Mouse (Mus musculus) midbrain, postnatal 0 days (tissue): ENCODE measurements at regions not wholly inside any gene's neighbourhood (a gene's known extent, or its start where the extent isn't known, plus 50 kb on each side); places are given as distances from the start of the nearest gene placed in this dataset.

Experiments used
- ATAC-seq: fragments of 200-750 bp; cut with Nextera tagmentation; 2 replicates; pipeline ENCODE4 v1.8.0; 2017; ENCODE audit warnings: moderate number of reproducible peaks, mild to moderate bottlenecking, moderate TSS enrichment, moderate library complexity; ENCODE audit not compliant: low FRiP score
- DNase-seq: peaks from one replicate; pipeline ENCODE4 v3.0.0-alpha.2; 2015; ENCODE audit warnings: low spot score
- H3K27ac ChIP-seq: fragments of 300-500 bp; sonication (generic); 2 replicates; pipeline ENCODE4 v1.5.1; 2014; ENCODE audit warnings: low read depth, mild to moderate bottlenecking, low read length, mixed read lengths
- H3K27me3 ChIP-seq: fragments of 300-500 bp; sonication (generic); 2 replicates; pipeline ENCODE4 v1.6.1; 2014; ENCODE audit warnings: low read length, control low read depth, mixed read lengths; ENCODE audit not compliant: insufficient read depth
- H3K36me3 ChIP-seq: fragments of 300-500 bp; sonication (generic); 2 replicates; pipeline ENCODE4 v1.6.1; 2014; ENCODE audit warnings: low read length, control low read depth, mixed read lengths; ENCODE audit not compliant: insufficient read depth
- H3K4me1 ChIP-seq: fragments of 300-500 bp; sonication (generic); 2 replicates; pipeline ENCODE4 v1.6.1; 2014; ENCODE audit warnings: mild to moderate bottlenecking, control low read depth, antibody characterized with exemption, low read length, mixed read lengths; ENCODE audit not compliant: insufficient read depth
- H3K4me2 ChIP-seq: fragments of 300-500 bp; sonication (generic); 2 replicates; pipeline ENCODE4 v1.6.1; 2014; ENCODE audit warnings: low read depth, mild to moderate bottlenecking, low read length, mixed read lengths; ENCODE audit not compliant: poor library complexity, severe bottlenecking
- H3K4me3 ChIP-seq: fragments of 300-500 bp; sonication (generic); 2 replicates; pipeline ENCODE4 v1.5.1; 2014; ENCODE audit warnings: low read depth, mild to moderate bottlenecking, low read length, moderate library complexity
- H3K9ac ChIP-seq: fragments of 300-500 bp; sonication (generic); replicated peaks from 2 replicates; pipeline ENCODE4 v1.6.1; 2014; ENCODE audit warnings: mild to moderate bottlenecking, low read length, moderate library complexity, mixed read lengths; ENCODE audit not compliant: poor library complexity, severe bottlenecking
- H3K9me3 ChIP-seq: fragments of 300-500 bp; sonication (generic); 2 replicates; pipeline ENCODE4 v1.6.1; 2016; ENCODE audit warnings: low read length, control low read depth
- CTCF ChIP-seq: IDR thresholded peaks from 2 replicates; pipeline ENCODE4 v1.5.1; 2016; ENCODE audit warnings: antibody characterized with exemption, mild to moderate bottlenecking
- WGBS: fragments of 180-500 bp; shearing (Covaris S2); extraction: QIAGEN DNeasy Blood & Tissue Kit; methylation state at CpG from one replicate; pipeline ENCODE4 v1.1.7; 2014; 5-methylcytosine and 5-hydroxymethylcytosine counted together

DNA sequence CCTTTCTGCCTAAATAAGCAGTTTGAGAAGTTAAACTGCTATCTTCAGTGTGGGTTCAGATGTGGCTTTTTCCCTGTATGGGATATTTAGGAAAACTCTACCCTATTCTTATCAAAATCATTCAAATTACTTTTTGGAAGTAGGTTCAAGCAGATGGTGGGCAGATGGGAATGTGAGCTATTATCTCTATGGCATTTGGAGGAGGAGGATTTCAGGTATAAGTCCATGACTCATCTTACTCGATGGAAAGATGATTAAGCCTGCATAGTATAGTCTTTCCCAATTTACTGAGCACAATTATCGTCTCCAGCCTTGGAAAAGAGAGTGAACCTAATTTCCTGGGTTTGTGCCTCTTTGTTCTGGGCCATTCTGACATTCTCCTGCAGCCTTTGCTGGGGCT lies 1413.2 kb downstream of the D3Ertd751e start:
- H3K27me3 ChIP-seq, result no peaks in the 10 kb centered on the region
- no peak for TF ChIP-seq CTCF
- no peak overlapping the region for H3K4me3 ChIP-seq
- WGBS, result 83% methylated on average over 2 of the region's 2 CpGs
- ATAC-seq (no peak), DNase-seq (no peak)
- no peaks in the 10 kb centered on the region for H3K9me3 ChIP-seq
- H3K9ac ChIP-seq, result no peak overlapping the region
- H3K27ac ChIP-seq, result no peak overlapping the region
- no peak overlapping the region for H3K4me2 ChIP-seq
- no peaks in the 10 kb centered on the region for H3K36me3 ChIP-seq
- H3K4me1 ChIP-seq, result no peaks in the 10 kb centered on the region

DNA sequence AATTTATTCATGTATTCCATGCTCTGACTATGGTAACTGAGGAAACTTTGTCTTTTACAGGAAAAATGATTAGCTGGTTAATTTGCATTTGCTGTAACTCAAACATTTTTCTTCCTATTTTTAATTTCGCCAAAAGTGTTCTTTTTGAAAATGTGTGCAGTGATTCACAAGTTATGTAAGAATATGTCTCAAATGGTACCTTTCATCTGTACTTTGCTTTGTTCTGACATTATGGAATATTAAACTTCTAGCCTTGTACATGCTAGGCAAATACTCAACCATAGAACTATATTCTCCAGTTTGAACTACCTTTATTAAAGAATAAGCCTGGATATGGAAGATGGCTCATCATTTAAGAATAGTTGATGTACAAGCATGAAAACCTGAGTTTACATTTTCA lies 1418.1 kb downstream of the D3Ertd751e start:
- WGBS, result 82% methylated on average over 1 of the region's 1 CpGs
- H3K9me3 ChIP-seq, result no peaks in the 10 kb centered on the region
- no peaks in the 10 kb centered on the region for H3K27me3 ChIP-seq
- DNase-seq (no peak), ATAC-seq (no peak)
- no peaks in the 10 kb centered on the region for H3K4me1 ChIP-seq
- no peak overlapping the region for H3K27ac ChIP-seq
- no peak overlapping the region for H3K9ac ChIP-seq
- H3K4me3 ChIP-seq, result no peak overlapping the region
- H3K4me2 ChIP-seq, result no peak overlapping the region
- H3K36me3 ChIP-seq, result no peaks in the 10 kb centered on the region
- TF ChIP-seq CTCF, result no peak

DNA sequence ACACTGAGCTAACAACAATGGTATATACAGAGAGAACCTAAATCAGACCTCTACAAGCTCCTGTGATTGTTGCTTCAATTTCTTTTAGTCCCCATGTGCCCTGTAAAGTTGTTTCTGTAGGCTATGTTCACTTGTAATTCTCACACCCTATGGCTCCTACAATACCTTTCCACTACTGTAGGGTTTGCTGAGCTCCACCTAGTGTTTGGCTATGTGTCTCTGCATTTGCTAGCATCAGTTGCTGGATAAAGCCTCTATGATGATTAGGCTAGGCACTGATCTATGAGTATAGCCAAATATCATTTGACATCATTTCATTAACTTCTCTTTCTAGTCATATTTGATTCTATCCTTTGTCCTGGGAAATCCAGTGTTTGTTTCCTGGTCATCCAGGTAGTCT lies 1440.4 kb downstream of the D3Ertd751e start:
- no peak for TF ChIP-seq CTCF
- no peak overlapping the region for H3K9ac ChIP-seq
- H3K4me1 ChIP-seq, result no peaks in the 10 kb centered on the region
- no peak for ATAC-seq
- H3K4me3 ChIP-seq, result no peak overlapping the region
- DNase-seq, result no peak
- H3K4me2 ChIP-seq, result no peak overlapping the region
- no peaks in the 10 kb centered on the region for H3K27me3 ChIP-seq
- no peaks in the 10 kb centered on the region for H3K9me3 ChIP-seq
- no peak overlapping the region for H3K27ac ChIP-seq
- H3K36me3 ChIP-seq, result no peaks in the 10 kb centered on the region

DNA sequence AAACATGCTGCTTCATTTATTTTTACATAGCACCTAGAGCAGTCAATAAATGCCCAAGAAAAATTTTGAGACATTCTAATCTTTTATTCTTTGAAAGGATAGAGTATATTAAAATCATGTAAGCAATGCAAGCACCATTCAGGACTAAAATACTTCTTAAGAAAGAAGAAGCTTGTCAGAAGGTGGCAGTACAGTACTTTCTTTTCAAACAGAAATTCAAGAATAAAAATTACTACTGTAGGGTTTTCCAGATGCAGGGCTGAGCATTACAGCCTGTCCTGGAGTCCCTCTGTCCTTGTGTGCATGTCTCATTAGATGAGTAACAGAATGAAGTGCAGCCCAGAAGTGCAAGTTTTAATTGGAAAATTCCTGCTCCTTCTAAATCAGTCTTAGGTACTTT lies 1457.5 kb downstream of the D3Ertd751e start:
- Histone ChIP-seq H3K9ac (no peak overlapping the region), H3K4me3 (no peak overlapping the region), H3K4me1 (no peaks in the 10 kb centered on the region), H3K9me3 (no peaks in the 10 kb centered on the region), H3K36me3 (no peaks in the 10 kb centered on the region), H3K27me3 (no peaks in the 10 kb centered on the region), H3K4me2 (no peak overlapping the region), H3K27ac (no peak overlapping the region)
- TF ChIP-seq CTCF, result peak; percentile 59
- DNase-seq, result peak; percentile 66
- ATAC-seq, result no peak

DNA sequence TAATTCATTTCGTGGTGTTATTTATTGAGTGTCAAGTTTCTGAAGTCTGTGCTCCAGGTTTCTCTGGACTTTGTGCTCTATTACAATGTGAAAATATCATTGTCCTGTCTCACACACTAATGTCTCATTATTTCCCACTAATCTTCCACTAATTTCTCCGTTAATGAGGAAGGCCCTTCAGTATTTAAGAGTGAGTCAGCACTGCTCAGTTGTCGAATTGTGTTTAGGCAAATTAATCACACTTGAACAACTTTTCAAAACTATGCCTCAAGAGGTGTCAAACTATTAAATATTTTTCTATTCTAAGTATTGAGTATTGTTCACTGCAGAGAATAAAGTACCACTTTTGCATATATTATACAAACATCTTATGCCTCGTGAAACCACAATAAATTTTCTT lies 1467.2 kb downstream of the D3Ertd751e start:
- 75% methylated on average over 4 of the region's 4 CpGs for WGBS
- H3K4me3 ChIP-seq, result no peak overlapping the region
- no peaks in the 10 kb centered on the region for H3K4me1 ChIP-seq
- no peak for TF ChIP-seq CTCF
- no peak overlapping the region for H3K9ac ChIP-seq
- H3K36me3 ChIP-seq, result no peaks in the 10 kb centered on the region
- ATAC-seq (no peak), DNase-seq (no peak)
- no peaks in the 10 kb centered on the region for H3K9me3 ChIP-seq
- no peaks in the 10 kb centered on the region for H3K27me3 ChIP-seq
- H3K27ac ChIP-seq, result no peak overlapping the region
- no peak overlapping the region for H3K4me2 ChIP-seq

DNA sequence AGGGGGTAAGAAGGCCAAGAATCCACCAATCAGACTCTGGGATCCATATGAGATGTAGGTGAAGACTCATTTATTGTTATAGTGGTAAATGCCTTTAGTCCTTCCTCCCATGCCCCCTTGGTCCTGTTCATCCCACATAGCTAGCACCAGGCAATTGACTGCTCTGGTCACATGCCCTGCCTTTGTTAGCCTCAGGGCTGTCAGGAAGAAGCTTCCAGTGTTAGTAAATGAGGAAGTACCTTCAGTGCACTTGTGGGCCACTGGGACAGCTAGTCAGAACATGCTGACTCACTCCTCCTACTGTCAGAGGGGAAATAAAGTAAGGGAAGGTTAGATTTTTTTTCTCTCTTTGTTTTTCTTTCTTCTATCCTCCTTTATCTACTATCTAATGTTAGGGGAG lies 1476.3 kb downstream of the D3Ertd751e start:
- H3K27ac ChIP-seq, result no peak overlapping the region
- no peak for TF ChIP-seq CTCF

DNA sequence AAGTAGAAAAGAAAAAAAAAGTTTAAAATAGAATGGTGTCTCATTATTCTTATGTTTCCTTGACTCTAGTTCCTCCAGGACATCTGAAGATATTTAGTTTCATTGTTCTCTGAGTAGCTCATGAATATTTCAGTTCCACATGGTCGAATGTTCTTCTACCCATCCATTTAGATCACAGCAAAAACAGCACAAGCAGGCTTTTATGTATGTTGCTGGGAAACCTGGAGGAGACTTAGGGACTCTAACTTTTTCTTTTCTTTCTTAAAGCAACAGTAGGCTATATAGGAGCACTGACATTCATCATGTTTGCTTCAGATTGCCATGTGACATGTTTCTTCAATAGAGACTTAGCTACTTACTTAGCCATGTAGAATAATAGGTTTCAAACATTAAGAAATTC lies 1504.2 kb downstream of the D3Ertd751e start:
- peak; percentile 40 for DNase-seq
- Histone ChIP-seq H3K36me3 (no peaks in the 10 kb centered on the region), H3K4me2 (no peak overlapping the region), H3K4me3 (no peak overlapping the region), H3K27ac (no peak overlapping the region), H3K4me1 (no peaks in the 10 kb centered on the region), H3K27me3 (no peaks in the 10 kb centered on the region), H3K9me3 (no peaks in the 10 kb centered on the region), H3K9ac (no peak overlapping the region)
- no peak for ATAC-seq
- 2% methylated on average over 1 of the region's 1 CpGs for WGBS
- no peak for TF ChIP-seq CTCF

More for the DNA sequence above, 1476.3 kb downstream of the D3Ertd751e start:
- H3K4me3 ChIP-seq, result no peak overlapping the region
- no peaks in the 10 kb centered on the region for H3K27me3 ChIP-seq
- no peak overlapping the region for H3K9ac ChIP-seq
- H3K9me3 ChIP-seq, result no peaks in the 10 kb centered on the region
- no peak overlapping the region for H3K4me2 ChIP-seq
- H3K4me1 ChIP-seq, result no peaks in the 10 kb centered on the region
- H3K36me3 ChIP-seq, result no peaks in the 10 kb centered on the region
- DNase-seq (no peak), ATAC-seq (no peak)
